Mouse (Mus musculus): ENCODE data around the gene Tchh. TPM values are rescaled to one million over a fixed set of nuclear protein-coding genes. Genes with fewer than 3 reads are reported as not detected.

Gene Tchh
- 1 to 10 TPM; 1.2 to 1.7 TPM for total RNA-seq (2023)

GRCm38 (mm10) chr3:93442030-93442429 is at the start of gene Tchh:
TSS of gene Tchh (plus strand) at chr3:93442330.

GRCm38 (mm10) chr3:93393366-93393765 is 48.8 kb upstream of the Tchh start, which contains the start of gene Rptn:
TSS of gene Rptn (plus strand) at chr3:93393699.

GRCm38 (mm10) chr3:93468561-93468960 is 26.4 kb downstream of the Tchh start, which contains the start of gene Tchhl1:
TSS of gene Tchhl1 (plus strand) at chr3:93468754.

Other genes starting within 250 kb of the Tchh start
- not detected for gene Flg2, start 245.1 kb upstream of the Tchh start, total RNA-seq (2023)
- not detected for gene Flg, start 168.8 kb upstream of the Tchh start, total RNA-seq (2023)
- gene Hrnr, start 122.6 kb upstream of the Tchh start, total RNA-seq (2023): not detected
- gene Rptn, start 48.6 kb upstream of the Tchh start, total RNA-seq (2023): not detected
- not detected for gene Tchhl1, start 26.4 kb downstream of the Tchh start, total RNA-seq (2023)
- 1,000 to 10,000 TPM; 3,081 to 3,426 TPM for gene S100a11, start 78.2 kb downstream of the Tchh start, total RNA-seq (2023)
- 100 to 1,000 TPM; 246 to 259 TPM for gene S100a10, start 112.8 kb downstream of the Tchh start, total RNA-seq (2023)
- not detected for gene Tdpoz2, start 210.4 kb downstream of the Tchh start, total RNA-seq (2023)
- gene Tdpoz1, start 234.0 kb downstream of the Tchh start, total RNA-seq (2023): not detected